Mouse (Mus musculus): ENCODE results near the gene Glmn.

GRCm38 (mm10) chr5:107534581-107534980 lies 63.1 kb downstream of the Glmn start, which contains the start of gene 1700028K03Rik:
- TF ChIP-seq POLR2A (IDR thresholded peaks at IDR 0.05; ENCODE audit: insufficient read depth, low read depth, low read length) (no peak), CTCF (IDR thresholded peaks at IDR 0.05; ENCODE audit: insufficient read depth, low read depth, low read length) (no peak)

Measured in olfactory bulb, adult 2 months (tissue).